Mouse (Mus musculus): Measurements from ENCODE around the gene Pcdh15.

The Pcdh15 gene

DNA sequence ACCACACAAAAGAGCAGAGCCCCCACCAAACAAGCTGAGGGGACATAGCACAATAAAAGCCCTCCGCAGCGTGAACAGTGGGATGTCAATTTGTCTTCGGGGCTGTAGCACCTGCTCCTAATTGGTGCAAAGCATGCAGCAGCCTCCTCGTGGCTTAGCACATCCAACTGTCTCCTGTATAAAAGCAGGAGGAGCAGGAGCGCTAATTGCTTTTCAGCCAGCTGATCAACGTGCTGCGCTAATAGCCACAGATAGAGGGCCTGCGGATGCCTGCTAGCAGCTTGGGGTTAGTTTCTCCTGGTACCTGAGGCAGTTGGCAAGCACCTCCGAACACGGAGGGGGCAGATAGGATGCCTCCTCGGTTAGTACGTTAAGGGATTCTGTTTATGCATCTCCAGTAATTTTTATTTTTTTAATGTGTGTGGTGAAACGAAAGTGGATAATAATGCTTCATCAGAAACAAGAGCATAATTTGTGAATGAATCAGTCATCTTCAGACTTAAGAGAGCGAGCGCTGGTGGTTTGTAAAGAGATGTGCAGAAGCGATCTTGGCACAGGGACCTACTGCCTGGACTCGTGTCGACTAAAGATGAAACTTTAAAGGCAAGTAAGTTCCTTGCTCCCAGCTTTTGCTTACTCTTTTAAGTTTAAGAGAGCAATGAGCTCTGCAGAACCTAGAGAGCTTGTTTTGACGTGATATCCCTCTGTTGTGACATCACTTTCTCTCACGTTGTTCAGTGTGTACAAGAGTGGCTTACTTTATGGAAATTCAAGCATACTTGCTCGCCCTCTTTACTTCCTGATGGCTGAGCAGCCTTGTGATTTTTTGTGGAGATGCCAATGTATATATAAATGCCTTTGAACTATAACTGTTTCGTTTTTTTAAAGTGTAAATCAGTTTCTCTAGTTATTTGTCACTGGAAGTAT is 722.8 kb downstream of the Pcdh15 start:
- DNase-seq = peak; percentile 56 to 64

DNA sequence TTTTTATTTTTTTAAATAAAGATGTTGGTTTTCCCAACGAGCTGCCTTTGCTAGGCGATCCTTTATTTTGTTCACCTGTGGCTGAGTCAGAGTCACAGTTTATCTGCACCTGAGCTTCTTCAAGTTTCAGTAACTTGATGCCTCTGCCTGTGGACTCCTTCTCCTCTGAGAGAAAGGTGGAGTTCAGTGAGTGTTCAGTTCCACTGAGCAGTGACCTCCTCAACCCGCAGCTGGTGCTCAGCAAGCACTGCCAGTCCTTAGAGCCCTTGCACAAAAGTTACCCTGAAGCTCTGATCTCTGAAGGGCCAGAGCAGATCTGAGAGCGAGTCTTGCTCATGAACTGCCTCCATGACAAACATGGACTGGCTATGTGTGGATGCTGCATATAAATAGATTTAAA is 724.1 kb downstream of the Pcdh15 start:
- DNase-seq = no peak

DNA sequence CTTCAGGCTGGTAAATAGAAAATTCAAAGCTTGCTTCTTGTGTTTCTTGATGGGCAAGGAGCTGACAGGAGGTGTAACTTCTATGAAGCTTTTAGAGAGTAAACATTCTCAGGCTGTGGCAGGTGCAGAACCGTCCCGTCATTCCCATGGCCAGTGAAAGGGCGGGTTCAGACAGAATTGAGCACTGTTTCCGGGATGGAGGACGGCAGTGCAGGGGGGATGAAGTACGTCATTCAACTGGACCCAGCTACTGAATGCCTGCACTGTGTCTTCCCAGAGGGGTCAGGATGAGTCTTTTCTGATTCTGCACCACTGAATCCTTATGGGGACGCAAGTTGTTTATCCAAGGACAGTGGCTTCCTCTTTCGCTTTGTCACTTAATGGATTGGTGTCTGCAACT is 727.2 kb downstream of the Pcdh15 start:
- DNase-seq = no peak

DNA sequence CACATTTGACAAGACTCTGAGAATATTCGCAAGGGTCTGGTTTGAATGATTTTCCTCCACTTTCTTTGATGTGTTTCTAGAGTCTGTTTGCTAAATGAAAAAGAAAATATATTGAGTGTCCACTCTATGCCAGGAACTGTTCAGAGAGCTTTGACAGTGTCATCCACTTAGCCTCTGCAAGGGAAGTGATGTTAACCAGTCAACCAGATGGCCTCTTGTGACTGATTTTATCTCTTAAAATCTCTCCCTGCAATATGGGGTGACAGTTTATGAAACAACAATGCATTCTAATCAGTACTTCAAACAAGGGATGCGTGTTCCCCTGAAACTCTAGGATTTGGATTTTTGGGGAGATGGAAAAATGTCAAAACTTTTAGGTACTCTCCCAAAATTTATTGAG is 729.6 kb downstream of the Pcdh15 start:
- no peak for DNase-seq

DNA sequence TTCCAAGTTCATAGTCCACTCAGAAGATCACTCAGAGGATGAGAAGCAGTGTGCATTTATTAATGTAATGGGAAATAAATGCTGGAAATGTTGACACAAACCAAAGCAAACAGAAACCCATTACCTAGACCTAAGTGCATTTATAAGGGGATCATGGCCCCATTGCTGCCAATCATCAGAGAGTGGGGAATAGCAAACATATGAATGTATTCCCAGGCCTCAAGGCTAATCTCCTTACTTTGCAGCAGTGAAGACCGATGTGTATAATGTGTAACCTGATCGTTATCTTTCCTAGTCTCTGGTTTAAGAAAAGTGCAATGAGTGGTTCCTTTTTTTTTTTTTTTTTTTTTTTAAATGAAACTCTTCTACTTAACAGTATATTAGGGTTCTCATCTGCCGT is 745.9 kb downstream of the Pcdh15 start:
- DNase-seq = no peak

DNA sequence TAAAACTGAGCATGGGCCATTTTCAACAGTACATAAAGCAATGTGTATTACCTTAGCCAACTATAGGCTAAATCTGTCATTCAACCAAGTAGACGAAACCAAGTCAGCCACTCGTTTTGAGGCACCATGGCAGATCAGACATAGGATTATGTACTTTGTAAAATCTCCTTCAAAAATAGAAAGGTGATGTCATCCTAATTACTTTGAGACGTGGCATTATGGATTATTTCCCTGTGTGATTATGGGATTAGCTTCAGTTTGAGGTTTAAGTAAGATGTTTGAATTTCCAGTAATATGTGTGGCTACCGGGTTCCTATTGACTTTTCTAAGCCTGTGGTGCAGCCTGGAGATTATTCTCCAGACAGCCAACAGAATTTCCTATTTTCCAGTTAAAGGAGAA is 763.0 kb downstream of the Pcdh15 start:
- DNase-seq = no peak

DNA sequence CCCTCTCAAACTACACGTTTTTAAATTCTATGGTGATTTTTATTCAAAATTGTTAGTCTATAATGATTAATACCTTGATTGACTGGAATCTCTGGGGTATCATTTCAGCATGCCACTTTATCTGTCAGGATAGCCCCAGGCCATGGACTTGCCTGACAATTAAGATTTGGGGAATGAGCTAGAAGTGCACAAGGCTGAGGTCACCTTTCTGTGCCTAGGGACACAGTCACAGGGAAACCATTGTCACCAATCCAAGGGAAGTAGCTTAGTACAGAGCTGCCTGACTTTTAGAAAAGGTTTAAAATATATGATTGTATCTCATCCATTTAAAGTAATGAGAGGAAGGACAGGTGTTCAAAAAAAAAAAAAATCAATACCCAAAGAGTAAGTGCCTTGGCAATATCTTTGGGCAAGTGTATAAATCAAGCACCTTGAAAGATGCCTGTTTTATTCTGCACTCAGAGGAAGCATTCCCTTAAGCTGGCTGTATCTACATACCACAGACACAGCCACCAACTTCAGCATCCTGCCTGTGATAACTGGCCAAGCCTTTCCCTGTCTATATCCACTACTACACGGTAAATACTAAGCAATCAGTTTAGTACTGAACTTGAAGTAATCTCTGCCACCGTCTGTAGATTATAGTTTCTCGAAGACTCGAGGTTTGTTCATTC is 779.0 kb downstream of the Pcdh15 start:
- no peak for DNase-seq

DNA sequence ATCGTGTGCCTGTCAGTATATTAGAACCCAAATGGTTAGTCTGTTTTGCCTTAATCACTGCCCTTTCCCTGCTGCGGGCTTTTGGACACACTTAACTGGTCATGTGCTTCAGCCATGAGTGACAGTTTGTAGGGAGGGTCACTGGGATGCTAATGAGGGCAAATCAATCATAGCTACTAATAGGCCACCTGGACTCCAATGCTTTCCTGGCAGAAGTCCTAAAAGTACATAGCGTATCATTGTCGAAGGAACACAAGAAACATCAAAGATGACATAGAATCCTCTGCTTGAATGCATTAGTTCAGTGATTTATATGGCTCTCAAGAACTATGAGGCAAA is 779.6 kb downstream of the Pcdh15 start:
- DNase-seq = no peak

DNA sequence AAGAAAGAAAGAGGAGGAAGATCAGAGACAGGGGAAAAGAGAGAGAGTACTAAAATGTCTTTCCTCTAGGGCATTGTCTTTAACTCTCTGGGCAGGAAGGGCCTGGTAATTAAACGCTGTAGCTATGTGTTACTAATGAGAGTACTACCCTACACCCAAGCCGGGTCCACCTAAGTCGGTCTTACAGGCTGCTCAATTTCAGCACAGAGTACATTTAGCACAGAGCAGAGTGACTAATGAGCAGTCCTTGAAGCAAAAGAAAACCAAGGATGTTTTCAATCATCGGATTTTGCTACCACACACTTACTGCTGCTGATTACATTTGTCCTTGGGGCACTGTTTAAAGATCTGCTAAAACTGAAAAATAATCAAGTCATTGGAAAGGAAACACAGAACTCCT is 788.6 kb downstream of the Pcdh15 start:
- no peak for DNase-seq

DNA sequence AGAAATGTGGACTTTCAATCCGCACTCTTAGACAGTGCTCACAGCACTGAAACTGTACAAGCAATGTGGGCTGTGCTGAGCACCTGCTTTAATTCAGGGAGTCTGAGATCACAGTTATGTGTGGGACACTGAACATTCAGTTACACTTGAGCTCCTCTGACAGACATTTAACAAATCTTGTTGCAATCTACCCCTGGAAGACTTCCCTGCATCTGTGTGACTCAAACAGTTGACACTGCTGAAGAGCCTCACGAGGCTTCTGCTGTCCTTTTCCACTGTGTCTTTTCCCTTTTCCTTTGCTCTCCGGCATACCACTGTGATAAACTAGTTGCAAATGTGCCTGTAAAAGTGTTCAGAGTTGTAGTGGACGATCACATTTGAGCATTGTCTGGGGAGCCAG is 793.1 kb downstream of the Pcdh15 start:
- DNase-seq = peak; percentile 9 to 34

DNA sequence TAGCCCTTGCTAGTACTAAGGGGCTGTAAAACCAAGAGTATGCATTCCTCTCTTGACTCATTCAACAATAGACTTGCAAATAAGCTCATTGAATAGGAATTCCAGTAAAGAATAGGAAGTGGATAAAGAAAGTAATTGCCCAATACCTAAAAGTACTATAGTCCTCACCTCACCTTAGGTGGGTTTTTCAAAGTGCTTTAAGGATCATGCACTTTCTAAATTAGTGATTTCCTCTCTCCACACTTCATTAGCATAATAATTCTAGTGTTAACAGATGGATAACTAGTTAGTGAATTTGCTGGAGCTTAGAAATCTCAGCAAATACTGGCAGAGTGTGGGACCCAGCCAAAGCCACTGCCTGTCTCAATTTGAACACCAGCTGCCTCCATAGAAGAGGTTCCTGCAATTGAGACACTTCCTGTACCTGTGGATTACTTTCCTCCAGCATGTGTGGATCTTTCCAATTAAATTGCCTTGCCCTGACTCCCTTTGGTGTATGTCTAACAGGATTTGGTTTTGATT is 797.0 kb downstream of the Pcdh15 start:
- no peak for DNase-seq

DNA sequence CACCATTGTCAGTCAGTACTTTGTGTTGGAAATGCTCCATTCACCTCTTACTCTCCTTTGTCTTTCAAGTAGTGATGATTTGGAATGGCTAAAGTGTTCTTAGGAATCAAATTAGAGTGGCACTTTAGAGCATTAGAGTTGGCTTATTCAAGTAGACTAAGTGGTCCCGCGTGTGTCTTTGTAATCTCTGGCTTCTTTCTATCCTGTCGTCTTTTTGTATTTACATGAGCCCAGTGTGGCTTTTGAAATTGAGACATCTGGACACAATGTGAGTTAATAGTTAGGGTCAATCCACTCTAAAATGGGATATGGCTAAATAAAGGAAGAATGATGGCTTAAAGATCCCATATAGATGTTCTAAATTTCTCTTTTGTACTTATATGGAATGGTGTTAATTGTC is 800.0 kb downstream of the Pcdh15 start:
- DNase-seq = no peak

DNA sequence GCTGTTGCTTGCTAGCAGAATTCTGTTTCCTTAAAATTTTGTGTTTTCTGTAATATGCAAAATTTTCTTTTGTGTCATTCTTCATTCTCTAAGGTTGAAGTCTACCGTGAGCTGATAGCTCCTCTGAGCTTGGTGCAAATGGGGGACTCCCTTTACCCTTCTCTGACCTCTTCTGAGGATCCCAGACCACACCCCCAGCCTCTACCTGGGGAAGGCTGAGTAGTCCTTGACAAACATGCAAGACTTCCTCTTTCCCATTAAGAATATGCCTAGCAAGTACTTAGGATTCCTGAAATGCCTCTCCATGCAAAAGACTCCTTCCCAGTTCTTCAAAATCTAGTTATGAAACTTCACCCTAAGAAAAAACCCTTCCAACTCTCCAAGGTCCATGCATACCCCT is 808.5 kb downstream of the Pcdh15 start:
- DNase-seq = no peak

DNA sequence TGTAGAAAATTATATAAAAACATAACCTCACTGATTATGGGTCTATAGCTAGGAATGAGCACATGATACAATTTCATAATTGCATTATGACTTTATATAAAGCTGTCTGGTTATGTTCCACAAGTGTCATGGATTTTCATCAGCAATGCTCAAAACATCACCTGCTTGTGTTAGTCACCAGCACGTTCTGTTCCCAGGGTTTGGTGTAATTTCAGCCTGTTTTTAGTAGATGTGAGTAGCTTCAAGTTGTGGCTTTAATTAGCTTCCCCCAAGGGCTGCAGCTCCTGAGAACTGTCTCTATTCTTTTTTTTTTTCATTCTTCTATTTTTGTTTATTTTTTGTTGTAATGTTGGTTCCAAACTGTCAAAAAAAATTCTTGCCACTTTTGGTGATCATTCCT is 809.4 kb downstream of the Pcdh15 start:
- no peak for DNase-seq

DNA sequence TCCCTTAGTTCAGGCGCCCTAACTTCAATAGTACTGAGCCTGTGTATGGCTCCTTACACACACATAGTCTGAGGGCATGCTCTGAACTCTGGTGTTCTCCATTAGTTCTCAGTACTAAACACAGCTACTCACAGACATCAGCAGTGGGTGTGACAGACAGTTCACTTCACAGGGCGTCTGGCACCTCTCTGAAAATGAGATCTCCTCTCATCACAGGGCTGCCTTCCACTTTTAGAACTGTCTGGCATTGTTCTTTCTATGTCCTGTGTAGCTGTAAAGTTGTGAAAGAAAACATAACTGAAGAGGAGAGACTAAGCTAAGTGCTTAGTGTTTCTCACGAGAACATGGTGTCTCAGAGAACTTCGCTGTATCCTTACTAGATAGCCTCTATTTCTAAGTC is 816.0 kb downstream of the Pcdh15 start:
- no peak for DNase-seq

DNA sequence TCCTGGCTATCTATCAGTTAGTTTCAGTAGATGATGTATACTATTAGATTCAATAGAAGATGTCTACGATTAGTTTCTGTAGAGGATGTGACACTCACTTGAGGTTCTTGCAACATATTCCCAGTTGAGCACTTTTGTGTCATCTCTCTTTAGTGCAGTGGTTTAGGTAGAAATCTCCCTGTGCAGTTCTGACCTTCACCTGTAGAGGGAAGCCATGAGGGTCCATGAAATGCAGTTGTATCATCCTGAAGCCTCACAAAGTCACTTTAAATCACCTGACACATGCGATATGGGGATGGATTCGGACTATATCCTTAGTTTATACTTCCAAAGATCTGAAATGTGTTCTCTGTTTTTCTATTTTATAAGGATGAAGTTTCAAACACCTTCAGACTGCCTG is 822.4 kb downstream of the Pcdh15 start:
- peak; percentile 22 to 55 for DNase-seq

DNA sequence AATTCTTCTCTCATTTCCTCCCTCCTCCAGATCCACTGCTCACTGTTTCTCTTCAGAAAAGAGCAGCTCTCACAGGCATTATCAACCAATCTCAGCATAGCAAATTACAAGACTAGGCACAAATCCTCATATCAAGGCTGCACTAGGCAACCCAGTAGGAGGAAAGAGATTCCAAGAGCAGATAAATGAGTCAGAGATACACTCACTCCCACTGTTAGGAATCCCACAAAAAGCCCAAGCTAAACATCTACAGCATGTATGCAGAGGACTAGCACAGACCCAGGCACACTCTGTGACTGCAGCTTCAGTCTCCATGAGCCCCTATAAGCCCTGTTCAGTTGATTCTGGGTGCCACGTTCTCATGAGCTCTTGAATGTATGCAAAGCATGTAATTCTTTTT is 829.5 kb downstream of the Pcdh15 start:
- no peak for DNase-seq

DNA sequence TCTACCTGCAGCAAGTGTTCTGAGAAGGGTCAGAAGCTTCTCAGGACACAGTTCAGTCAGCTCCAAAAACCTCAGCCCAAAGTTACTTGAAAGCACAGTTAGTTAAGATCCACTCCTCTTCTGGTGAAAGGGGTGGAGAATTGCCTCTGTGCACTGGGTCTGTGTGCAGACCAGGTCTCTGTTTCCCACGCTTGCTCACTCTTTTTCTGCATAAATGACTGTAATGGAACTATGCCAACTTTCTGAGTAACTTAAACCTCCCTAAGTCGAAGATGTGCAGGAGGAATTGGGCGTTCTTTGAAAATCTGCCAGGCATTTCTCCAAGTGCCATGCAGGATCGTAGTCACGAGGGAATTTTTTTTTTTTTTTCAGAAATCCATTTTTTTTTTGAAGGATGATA is 830.6 kb downstream of the Pcdh15 start:
- no peak for DNase-seq

DNA sequence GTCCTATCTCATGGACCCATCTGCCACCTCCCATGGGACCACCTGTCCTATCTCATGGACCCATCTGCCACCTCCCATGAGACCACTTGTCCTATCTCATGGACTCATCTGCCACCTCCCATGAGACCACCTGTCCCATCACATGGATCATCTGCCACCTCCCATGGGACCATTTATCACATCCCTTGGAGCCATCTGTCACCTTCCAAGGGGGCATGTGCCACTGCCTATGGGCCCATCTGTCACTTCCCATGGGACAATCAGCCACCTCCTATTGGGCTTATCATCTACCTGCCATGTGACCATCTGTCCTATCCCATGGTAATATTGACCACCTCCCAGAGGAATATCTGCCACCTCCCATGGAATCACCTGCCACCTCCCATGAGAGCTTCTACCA is 832.0 kb downstream of the Pcdh15 start:
- no peak for DNase-seq

DNA sequence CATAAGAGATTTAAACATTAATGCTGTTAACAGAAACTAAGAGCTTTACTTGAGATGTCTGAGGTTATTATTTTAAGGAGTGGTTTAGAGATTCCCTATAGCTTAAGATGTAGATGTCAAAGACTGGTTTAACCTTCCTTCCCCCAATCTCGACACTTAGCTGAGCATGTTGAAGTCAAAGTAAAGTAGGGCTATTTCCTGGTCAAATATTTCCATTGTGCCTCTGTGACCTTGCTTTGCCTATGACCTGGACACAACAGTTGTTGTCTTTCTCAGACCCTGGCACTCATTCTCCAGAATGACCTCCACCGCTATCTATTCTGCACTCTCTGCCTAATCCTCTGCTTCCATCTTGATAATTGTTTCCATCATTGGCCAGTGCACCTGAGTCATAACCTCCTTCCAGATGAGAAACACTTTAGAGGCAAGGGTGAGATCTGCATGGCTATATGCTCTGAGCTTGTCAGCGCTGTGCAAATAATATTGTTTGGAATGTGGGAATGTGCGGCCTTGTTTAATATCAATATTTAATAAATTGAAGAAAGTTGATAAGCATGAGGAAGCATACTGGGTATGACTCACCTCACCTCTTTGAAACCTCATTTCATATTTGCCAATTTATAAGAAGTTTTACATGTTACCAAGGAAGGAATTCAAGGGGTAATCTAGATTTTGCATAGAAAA is 833.0 kb downstream of the Pcdh15 start:
- no peak for DNase-seq

DNA sequence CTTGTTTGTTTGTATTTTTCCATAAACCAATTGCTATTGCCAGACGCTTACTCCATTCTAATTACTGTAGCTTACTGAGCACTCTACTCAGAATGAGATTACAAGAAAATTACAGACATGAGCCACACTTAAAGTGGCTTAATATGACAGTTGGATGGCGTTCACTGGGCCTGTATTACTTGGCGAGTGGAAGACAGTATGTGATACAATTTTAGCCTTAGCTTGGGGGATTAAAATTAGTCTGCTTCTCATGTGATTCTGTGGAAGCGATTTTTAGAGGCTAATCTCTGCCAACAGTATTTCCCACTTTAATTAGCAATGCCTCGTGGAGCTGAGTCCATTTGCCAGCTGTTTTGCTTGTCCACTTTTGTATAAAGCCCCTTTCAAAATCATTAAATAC is 837.0 kb downstream of the Pcdh15 start:
- no peak for DNase-seq

DNA sequence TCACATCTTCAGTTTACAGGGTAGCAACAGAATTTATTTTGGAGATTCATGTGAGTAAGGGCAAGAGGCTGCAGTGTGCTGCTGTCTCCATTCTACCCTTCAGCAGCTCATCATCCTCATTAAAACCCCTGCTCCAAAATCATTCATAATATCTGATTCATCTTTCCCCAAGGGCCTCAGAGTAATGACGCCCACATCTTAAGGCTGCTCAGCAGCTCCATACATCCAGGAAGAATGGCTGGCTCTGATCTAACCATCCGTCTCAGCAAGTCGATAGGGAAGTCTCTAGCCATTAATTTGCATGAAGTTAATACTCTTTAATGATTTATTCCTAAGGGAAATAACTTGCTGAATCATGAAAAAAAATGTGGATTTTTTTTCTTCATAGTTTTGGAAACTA is 839.8 kb downstream of the Pcdh15 start:
- DNase-seq = no peak

DNA sequence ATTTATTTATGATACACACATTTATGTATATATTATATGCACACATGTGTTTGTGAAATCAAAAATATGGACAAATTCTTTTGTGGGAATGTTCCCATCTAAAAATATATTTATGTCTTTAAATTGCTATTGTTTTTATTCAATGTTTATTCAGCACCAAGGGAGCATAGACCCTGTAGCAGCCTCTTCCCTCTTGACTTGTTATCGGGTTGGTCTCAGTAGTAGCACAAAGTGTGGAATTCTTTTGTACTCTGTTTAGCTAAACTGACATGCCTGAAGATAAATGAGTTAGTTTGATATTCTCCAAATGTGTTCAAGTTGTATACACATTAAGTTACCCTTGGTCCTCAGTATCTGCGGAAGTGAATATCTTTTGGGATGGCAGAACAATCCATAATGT is 848.7 kb downstream of the Pcdh15 start:
- DNase-seq = no peak

DNA sequence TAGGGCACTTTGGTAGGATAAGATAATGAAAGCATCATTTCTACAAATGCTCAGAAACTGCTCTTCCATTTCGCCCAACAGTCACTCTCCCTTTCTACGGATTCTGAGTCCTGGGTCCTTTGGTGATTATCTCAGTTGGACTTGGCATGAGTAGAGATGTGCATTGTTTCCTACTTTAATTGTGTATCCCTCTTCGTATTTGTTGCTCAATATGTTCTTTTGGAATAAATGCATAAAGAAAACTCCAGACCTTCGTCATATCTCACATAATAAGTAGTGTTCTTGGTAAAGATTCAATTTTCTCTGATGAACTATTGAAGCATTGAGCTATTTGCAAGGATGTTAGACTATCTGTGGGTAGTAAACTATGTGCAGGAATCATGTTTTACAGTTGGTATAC is 854.2 kb downstream of the Pcdh15 start:
- no peak for DNase-seq
